Mouse (Mus musculus): ENCODE data around the gene Cnih1. TPM values are rescaled to one million over a fixed set of nuclear protein-coding genes. Genes with fewer than 3 reads are reported as not detected.

Gene Cnih1
- polyA plus RNA-seq, 1 experiment from 2014 or later, result 169 TPM

Other genes starting within 250 kb of the Cnih1 start
- gene Cdkn3, start 27.9 kb downstream of the Cnih1 start, polyA plus RNA-seq (2015; fragmentation: Nextera tagmentation; extraction: Ambion mirVana), result 66.7 and 73.6 TPM in 2 replicates
- gene Gmfb, start 33.8 kb upstream of the Cnih1 start, polyA plus RNA-seq (2015; fragmentation: Nextera tagmentation; extraction: Ambion mirVana), result 68.6 and 74.9 TPM in 2 replicates
- 48.1 and 49.0 TPM in 2 replicates for gene Cgrrf1, start 43.7 kb upstream of the Cnih1 start, polyA plus RNA-seq (2015; fragmentation: Nextera tagmentation; extraction: Ambion mirVana)
- 6.2 and 6.6 TPM in 2 replicates for gene Samd4, start 94.4 kb upstream of the Cnih1 start, polyA plus RNA-seq (2015; fragmentation: Nextera tagmentation; extraction: Ambion mirVana)